Mouse (Mus musculus) bone marrow macrophage, adult 2 months (primary cell): Measurements from ENCODE around the gene Aldh8a1. TPM values are rescaled to one million over a fixed set of nuclear protein-coding genes. Genes with fewer than 3 reads are reported as not detected.

Source experiments
- H3K27ac ChIP-seq: 2 replicates; pipeline ENCODE4 v1.5.1; 2012; ENCODE audit warnings: low read depth, low read length; ENCODE audit not compliant: insufficient read depth
- H3K4me1 ChIP-seq: 2 replicates; pipeline ENCODE4 v1.6.1; 2012; ENCODE audit warnings: low read length; ENCODE audit not compliant: control insufficient read depth, insufficient read depth
- H3K4me3 ChIP-seq: 2 replicates; pipeline ENCODE4 v1.5.1; 2012; ENCODE audit warnings: mild to moderate bottlenecking, low read length, moderate library complexity; ENCODE audit not compliant: insufficient read depth
- CTCF ChIP-seq: IDR thresholded peaks from 2 replicates; pipeline ENCODE4 v1.5.1; 2012; ENCODE audit warnings: low read depth, mild to moderate bottlenecking, low read length, moderate library complexity
- POLR2A ChIP-seq: IDR thresholded peaks from 2 replicates; pipeline ENCODE4 v1.6.1; 2012; ENCODE audit warnings: mild to moderate bottlenecking, low read depth, low read length, borderline replicate concordance
- polyA plus RNA-seq: library from polyadenylated mRNA; stranded (reverse); fragments of >200 nt; gene quantifications from 2 replicates; pipeline ENCODE4 v1.2.4, GENCODE M21; 2012; ENCODE audit not compliant: missing spikeins, insufficient read depth, insufficient read length

Gene Aldh8a1
- polyA plus RNA-seq, 1 experiment = not detected

DNA sequence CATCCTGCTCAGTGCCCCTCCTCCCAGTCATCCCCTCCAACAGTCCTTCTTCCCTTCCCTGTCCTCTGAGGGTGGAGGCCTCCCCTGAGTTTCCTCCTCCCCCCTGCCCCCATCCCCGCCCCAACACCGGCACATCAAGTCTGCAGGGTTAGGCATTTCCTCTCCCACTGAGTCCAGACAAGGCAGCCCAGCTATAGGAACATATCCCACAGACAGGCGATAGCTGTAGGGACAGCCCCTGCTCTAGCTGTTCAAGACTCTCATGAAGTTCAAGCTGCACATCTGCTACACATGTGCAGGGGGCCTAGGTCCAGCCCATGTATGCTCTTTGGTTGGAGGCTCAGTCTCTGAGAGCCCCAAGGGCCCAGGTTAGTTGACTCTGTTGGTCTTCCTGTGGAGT lies 10.6 kb upstream of the Aldh8a1 start:
- Histone ChIP-seq H3K27ac (no peak overlapping the region), H3K4me3 (no peak overlapping the region), H3K4me1 (no peaks in the 10 kb centered on the region)
- TF ChIP-seq CTCF (no peak), POLR2A (no peak)

- Histone ChIP-seq H3K27ac (no peak overlapping the region), H3K4me1 (no peaks in the 10 kb centered on the region), H3K4me3 (no peak overlapping the region)
- TF ChIP-seq POLR2A = no peak
- TF ChIP-seq CTCF = no peak
Measured at GRCm38 (mm10) chr10:21367481-21367880, 9.6 kb upstream of the Aldh8a1 start.

- Histone ChIP-seq H3K27ac (no peak overlapping the region), H3K4me3 (no peak overlapping the region), H3K4me1 (no peaks in the 10 kb centered on the region)
- TF ChIP-seq CTCF (no peak), POLR2A (no peak)
Measured at GRCm38 (mm10) chr10:21369586-21369985, 7.5 kb upstream of the Aldh8a1 start.

GRCm38 (mm10) chr10:21372271-21372670 lies 4.8 kb upstream of the Aldh8a1 start:
- peaks cover 8% of the 10 kb centered on the region for H3K4me1 ChIP-seq

DNA sequence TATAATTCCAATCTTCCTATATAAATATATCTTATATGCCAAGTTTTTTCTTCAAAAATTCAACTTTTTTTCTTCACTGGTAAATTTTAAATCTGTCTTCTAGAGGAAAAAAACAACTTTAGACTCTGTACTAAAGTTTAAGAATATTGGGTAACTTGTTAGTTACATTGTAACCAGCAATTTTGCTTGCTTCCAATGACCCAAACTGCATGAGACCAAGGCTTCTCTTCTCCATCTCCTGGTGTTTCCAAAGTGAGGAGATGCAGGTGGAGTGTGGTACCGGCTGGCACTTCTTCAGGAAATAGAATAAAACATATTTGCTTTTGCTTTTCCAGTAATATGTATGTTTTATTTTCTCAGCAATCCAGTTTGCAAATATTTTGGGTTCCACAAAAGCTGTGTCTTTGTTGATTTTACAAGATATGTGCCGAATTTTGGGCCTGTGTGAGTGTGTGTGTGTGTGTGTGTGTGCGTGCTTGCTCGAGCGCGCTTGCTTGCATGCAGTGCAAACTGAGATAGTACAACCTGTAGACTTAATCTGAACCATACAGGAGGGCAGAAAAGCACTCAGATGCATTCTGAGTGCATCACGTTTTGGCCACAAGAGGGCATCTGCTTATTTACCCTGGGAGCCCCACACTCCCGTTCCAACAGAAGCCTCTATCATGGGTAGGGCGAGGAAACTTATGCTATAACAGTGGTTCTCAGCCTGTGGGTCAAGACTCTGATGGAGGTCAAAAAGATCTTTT lies 1.3 kb downstream of the Aldh8a1 start:
- Histone ChIP-seq H3K4me3 (no peak overlapping the region), H3K27ac (no peak overlapping the region), H3K4me1 (peaks cover 8% of the 10 kb centered on the region)
- TF ChIP-seq POLR2A = no peak
- TF ChIP-seq CTCF = peak; percentile 60; the same call in 1 of the 2 replicates

More at GRCm38 (mm10) chr10:21372271-21372670, 4.8 kb upstream of the Aldh8a1 start:
- H3K27ac ChIP-seq = no peak overlapping the region
- no peak overlapping the region for H3K4me3 ChIP-seq
- TF ChIP-seq POLR2A (no peak), CTCF (no peak)

DNA sequence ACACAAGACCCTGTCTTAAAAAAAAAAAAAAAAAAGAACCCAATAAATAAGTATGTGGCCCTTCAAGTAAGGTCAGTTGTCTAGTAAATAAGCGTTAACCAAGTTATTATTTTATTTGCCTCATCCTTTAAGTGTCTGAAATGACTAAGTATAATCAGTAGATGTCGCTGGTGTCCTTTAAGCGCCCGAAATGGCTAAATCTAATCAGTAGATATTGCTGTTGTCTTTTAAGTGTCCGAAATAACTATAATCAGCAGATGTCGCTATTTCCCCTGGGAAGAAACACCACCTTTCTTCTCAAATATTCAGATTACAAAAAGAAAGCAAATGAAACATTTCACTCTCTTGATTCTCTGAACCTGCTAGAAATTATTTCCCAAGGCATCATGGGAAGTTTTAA lies 5.8 kb downstream of the Aldh8a1 start:
- TF ChIP-seq CTCF = no peak
- no peak for TF ChIP-seq POLR2A
- H3K27ac ChIP-seq = no peak overlapping the region
- no peaks in the 10 kb centered on the region for H3K4me1 ChIP-seq
- H3K4me3 ChIP-seq = no peak overlapping the region

- Histone ChIP-seq H3K27ac (no peak overlapping the region), H3K4me3 (no peak overlapping the region), H3K4me1 (no peaks in the 10 kb centered on the region)
- TF ChIP-seq POLR2A (no peak), CTCF (no peak)
Measured at GRCm38 (mm10) chr10:21385111-21385663, 8.1 kb downstream of the Aldh8a1 start.

DNA sequence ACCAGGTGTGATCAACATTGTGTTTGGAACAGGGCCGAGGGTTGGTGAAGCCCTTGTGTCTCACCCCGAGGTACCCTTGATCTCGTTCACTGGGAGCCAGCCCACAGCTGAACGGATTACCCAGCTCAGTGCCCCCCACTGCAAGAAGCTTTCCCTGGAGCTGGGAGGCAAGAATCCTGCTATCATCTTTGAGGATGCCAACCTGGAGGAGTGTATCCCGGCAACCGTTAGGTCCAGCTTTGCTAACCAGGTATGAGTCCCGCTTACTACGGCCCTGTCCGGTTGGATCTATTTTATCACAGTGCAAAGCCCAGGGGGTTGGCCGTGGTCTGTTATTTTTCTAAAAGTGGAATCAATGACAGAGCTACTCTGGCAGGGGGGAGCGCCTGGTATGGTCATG lies 12.0 kb downstream of the Aldh8a1 start:
- TF ChIP-seq POLR2A (no peak), CTCF (no peak)
- Histone ChIP-seq H3K4me1 (no peaks in the 10 kb centered on the region), H3K4me3 (no peak overlapping the region)

GRCm38 (mm10) chr10:21390440-21390839 lies 13.3 kb downstream of the Aldh8a1 start:
- Histone ChIP-seq H3K4me3 (no peak overlapping the region), H3K27ac (no peak overlapping the region), H3K4me1 (no peaks in the 10 kb centered on the region)
- no peak for TF ChIP-seq POLR2A
- TF ChIP-seq CTCF = no peak

More for the DNA sequence above, 12.0 kb downstream of the Aldh8a1 start:
- no peak overlapping the region for H3K27ac ChIP-seq

- Histone ChIP-seq H3K27ac (no peak overlapping the region), H3K4me3 (no peak overlapping the region), H3K4me1 (no peaks in the 10 kb centered on the region)
- TF ChIP-seq CTCF (no peak), POLR2A (no peak)
Measured at GRCm38 (mm10) chr10:21391286-21391685, 14.2 kb downstream of the Aldh8a1 start.
